Mouse (Mus musculus): Measurements from ENCODE around the gene Cstf2. TPM values are rescaled to one million over a fixed set of nuclear protein-coding genes. Genes with fewer than 3 reads are reported as not detected.

Gene Cstf2
- polyA plus RNA-seq, 1 experiment: 22.7 TPM

GRCm38 (mm10) chrX:134058040-134058875, 729 bp upstream of the Cstf2 start:
- Histone ChIP-seq H3K27me3 (ENCODE audit: control insufficient read depth, insufficient read depth, insufficient read length) (no peaks in the 10 kb centered on the region), H3K4me3 (ENCODE audit: insufficient read depth, poor library complexity, severe bottlenecking) (peak overlapping the region; percentile 45)

DNA sequence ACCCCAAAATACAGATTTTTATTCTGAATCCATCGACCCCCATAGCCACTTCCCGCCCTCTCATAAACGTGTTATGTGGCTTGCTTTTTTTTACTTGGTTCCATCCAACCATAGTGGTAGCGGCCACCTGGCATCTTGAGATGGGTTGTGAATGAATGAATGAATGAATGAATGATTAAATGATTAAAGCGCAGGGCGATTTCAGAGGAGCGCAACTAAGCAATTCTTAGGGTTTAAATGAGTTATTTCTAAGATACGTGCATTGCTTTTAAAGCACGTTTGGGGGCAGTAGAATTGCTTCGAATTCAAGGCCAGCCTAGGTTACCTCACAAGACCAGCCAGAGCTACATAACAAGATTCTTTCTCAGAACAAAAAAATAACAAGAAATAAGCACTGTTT, 777 bp downstream of the Cstf2 start:
- Histone ChIP-seq H3K27me3 (ENCODE audit: control insufficient read depth, insufficient read depth, insufficient read length) (no peaks in the 10 kb centered on the region), H3K4me3 (ENCODE audit: insufficient read depth, poor library complexity, severe bottlenecking) (peak overlapping the region; percentile 45), H3K79me2 (ENCODE audit: control insufficient read depth, insufficient read depth) (peaks cover 14% of the 10 kb centered on the region), H3K79me3 (ENCODE audit: low read depth) (peaks cover 10% of the 10 kb centered on the region), H3K36me3 (ENCODE audit: control insufficient read depth, insufficient read depth) (peaks cover 25% of the 10 kb centered on the region), H3ac (ENCODE audit: control insufficient read depth, insufficient read length, low read depth) (peak overlapping the region; percentile 78)
- TF ChIP-seq USF1 (IDR thresholded peaks at IDR 0.05; ENCODE audit: low read depth) (no peak), MYOD1 (IDR thresholded peaks at IDR 0.05; ENCODE audit: control insufficient read depth, insufficient read length, low read depth) (no peak), CTCF (IDR thresholded peaks at IDR 0.05; ENCODE audit: control insufficient read depth, insufficient read depth, insufficient read length) (no peak), MYOG (IDR thresholded peaks at IDR 0.05; ENCODE audit: control insufficient read depth, extremely low read depth, insufficient read length) (no peak), MAX (IDR thresholded peaks at IDR 0.05) (no peak), FOSL1 (IDR thresholded peaks at IDR 0.05; ENCODE audit: insufficient read depth, low read length, poor library complexity, severe bottlenecking) (no peak), CEBPB (IDR thresholded peaks at IDR 0.05; ENCODE audit: low read depth) (no peak)

More at GRCm38 (mm10) chrX:134058040-134058875, 729 bp upstream of the Cstf2 start:
- H3K36me3 ChIP-seq (ENCODE audit: control insufficient read depth, insufficient read depth): peaks cover 20% of the 10 kb centered on the region
- peaks cover 10% of the 10 kb centered on the region for H3K79me3 ChIP-seq (ENCODE audit: low read depth)
- H3K79me2 ChIP-seq (ENCODE audit: control insufficient read depth, insufficient read depth): peaks cover 14% of the 10 kb centered on the region
- H3ac ChIP-seq (ENCODE audit: control insufficient read depth, insufficient read length, low read depth): no peak overlapping the region
- TF ChIP-seq FOSL1 (IDR thresholded peaks at IDR 0.05; ENCODE audit: insufficient read depth, low read length, poor library complexity, severe bottlenecking) (no peak), CTCF (IDR thresholded peaks at IDR 0.05; ENCODE audit: control insufficient read depth, insufficient read depth, insufficient read length) (no peak), CEBPB (IDR thresholded peaks at IDR 0.05; ENCODE audit: low read depth) (no peak), USF1 (IDR thresholded peaks at IDR 0.05; ENCODE audit: low read depth) (no peak), MAX (IDR thresholded peaks at IDR 0.05) (no peak), MYOG (IDR thresholded peaks at IDR 0.05; ENCODE audit: control insufficient read depth, extremely low read depth, insufficient read length) (no peak), MYOD1 (IDR thresholded peaks at IDR 0.05; ENCODE audit: control insufficient read depth, insufficient read length, low read depth) (no peak)

GRCm38 (mm10) chrX:134085453-134085852, 26.5 kb downstream of the Cstf2 start:
- Histone ChIP-seq H3K79me3 (ENCODE audit: low read depth) (no peaks in the 10 kb centered on the region), H3K36me3 (ENCODE audit: control insufficient read depth, insufficient read depth) (peaks cover 32% of the 10 kb centered on the region), H3K4me3 (ENCODE audit: insufficient read depth, poor library complexity, severe bottlenecking) (no peak overlapping the region), H3ac (ENCODE audit: control insufficient read depth, insufficient read length, low read depth) (no peak overlapping the region), H3K27me3 (ENCODE audit: control insufficient read depth, insufficient read depth, insufficient read length) (no peaks in the 10 kb centered on the region), H3K79me2 (ENCODE audit: control insufficient read depth, insufficient read depth) (no peaks in the 10 kb centered on the region)
- TF ChIP-seq MYOD1 (IDR thresholded peaks at IDR 0.05; ENCODE audit: control insufficient read depth, insufficient read length, low read depth) (no peak), MYOG (IDR thresholded peaks at IDR 0.05; ENCODE audit: control insufficient read depth, extremely low read depth, insufficient read length) (no peak), CEBPB (IDR thresholded peaks at IDR 0.05; ENCODE audit: low read depth) (no peak), MAX (IDR thresholded peaks at IDR 0.05) (no peak), FOSL1 (IDR thresholded peaks at IDR 0.05; ENCODE audit: insufficient read depth, low read length, poor library complexity, severe bottlenecking) (no peak), USF1 (IDR thresholded peaks at IDR 0.05; ENCODE audit: low read depth) (no peak), CTCF (IDR thresholded peaks at IDR 0.05; ENCODE audit: control insufficient read depth, insufficient read depth, insufficient read length) (no peak)

DNA sequence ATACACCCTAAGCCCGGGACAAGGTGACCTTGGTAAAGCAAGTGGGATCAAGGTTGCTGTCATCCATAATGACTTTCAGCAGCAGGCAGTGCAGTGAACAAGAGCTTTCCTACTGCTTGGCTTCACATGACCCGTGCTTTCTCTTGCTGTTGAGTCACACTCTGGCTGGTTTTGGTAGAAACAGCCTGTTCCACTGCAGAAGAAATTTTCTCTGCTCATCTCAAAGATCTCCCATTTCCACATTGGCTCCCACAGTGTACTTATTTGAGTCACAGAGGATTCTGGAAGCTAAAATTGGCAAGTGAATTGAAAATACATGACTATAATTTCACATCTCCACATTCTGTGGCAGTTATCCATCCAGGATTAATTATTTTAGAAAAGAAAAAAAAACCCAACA, 43.7 kb downstream of the Cstf2 start:
- Histone ChIP-seq H3K36me3 (ENCODE audit: control insufficient read depth, insufficient read depth) (no peaks in the 10 kb centered on the region), H3K4me3 (ENCODE audit: insufficient read depth, poor library complexity, severe bottlenecking) (no peak overlapping the region), H3K79me3 (ENCODE audit: low read depth) (no peaks in the 10 kb centered on the region), H3K27me3 (ENCODE audit: control insufficient read depth, insufficient read depth, insufficient read length) (no peaks in the 10 kb centered on the region), H3K79me2 (ENCODE audit: control insufficient read depth, insufficient read depth) (no peaks in the 10 kb centered on the region), H3ac (ENCODE audit: control insufficient read depth, insufficient read length, low read depth) (no peak overlapping the region)
- TF ChIP-seq FOSL1 (IDR thresholded peaks at IDR 0.05; ENCODE audit: insufficient read depth, low read length, poor library complexity, severe bottlenecking) (no peak), MYOG (IDR thresholded peaks at IDR 0.05; ENCODE audit: control insufficient read depth, extremely low read depth, insufficient read length) (no peak), MAX (IDR thresholded peaks at IDR 0.05) (no peak), USF1 (IDR thresholded peaks at IDR 0.05; ENCODE audit: low read depth) (no peak), CTCF (IDR thresholded peaks at IDR 0.05; ENCODE audit: control insufficient read depth, insufficient read depth, insufficient read length) (no peak), MYOD1 (IDR thresholded peaks at IDR 0.05; ENCODE audit: control insufficient read depth, insufficient read length, low read depth) (no peak), CEBPB (IDR thresholded peaks at IDR 0.05; ENCODE audit: low read depth) (no peak)

- Histone ChIP-seq H3K4me3 (ENCODE audit: insufficient read depth, poor library complexity, severe bottlenecking) (no peak overlapping the region), H3K36me3 (ENCODE audit: control insufficient read depth, insufficient read depth) (no peaks in the 10 kb centered on the region), H3K79me3 (ENCODE audit: low read depth) (no peaks in the 10 kb centered on the region), H3K79me2 (ENCODE audit: control insufficient read depth, insufficient read depth) (no peaks in the 10 kb centered on the region), H3K27me3 (ENCODE audit: control insufficient read depth, insufficient read depth, insufficient read length) (no peaks in the 10 kb centered on the region), H3ac (ENCODE audit: control insufficient read depth, insufficient read length, low read depth) (no peak overlapping the region)
- TF ChIP-seq USF1 (IDR thresholded peaks at IDR 0.05; ENCODE audit: low read depth) (no peak), MYOD1 (IDR thresholded peaks at IDR 0.05; ENCODE audit: control insufficient read depth, insufficient read length, low read depth) (no peak), FOSL1 (IDR thresholded peaks at IDR 0.05; ENCODE audit: insufficient read depth, low read length, poor library complexity, severe bottlenecking) (no peak), CTCF (IDR thresholded peaks at IDR 0.05; ENCODE audit: control insufficient read depth, insufficient read depth, insufficient read length) (no peak), MYOG (IDR thresholded peaks at IDR 0.05; ENCODE audit: control insufficient read depth, extremely low read depth, insufficient read length) (no peak), MAX (IDR thresholded peaks at IDR 0.05) (no peak), CEBPB (IDR thresholded peaks at IDR 0.05; ENCODE audit: low read depth) (no peak)
These were observed 52.8 kb downstream of the Cstf2 start for GRCm38 (mm10) chrX:134111767-134112166.
